Mouse (Mus musculus): ENCODE data around the gene Fancg.
A peak's percentile ranks its signal among the peaks of the same experiment; 100 is the strongest.

Fancg gene

DNA sequence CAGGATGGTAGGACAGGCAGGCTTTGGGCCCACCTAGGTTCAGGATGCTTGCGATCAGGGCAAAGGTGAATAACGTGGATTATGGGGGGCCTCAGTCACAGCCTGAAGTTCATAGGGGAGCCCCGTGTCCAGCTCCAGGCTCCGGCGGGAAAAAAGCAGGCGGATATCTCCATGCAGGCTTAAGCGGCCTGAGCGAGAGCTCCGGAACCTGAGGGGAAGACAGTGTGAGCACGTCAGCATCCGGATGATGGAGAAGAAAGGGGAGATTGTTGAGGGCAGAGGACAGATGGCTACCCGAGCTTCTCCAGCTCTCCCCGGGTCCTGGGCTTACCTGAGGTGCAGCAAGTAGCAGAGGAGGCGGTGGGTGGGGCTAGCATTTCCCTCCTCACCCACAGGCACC lies 23.2 kb upstream of the Fancg start:
- no peak for DNase-seq (ENCODE audit: low spot score)

DNA sequence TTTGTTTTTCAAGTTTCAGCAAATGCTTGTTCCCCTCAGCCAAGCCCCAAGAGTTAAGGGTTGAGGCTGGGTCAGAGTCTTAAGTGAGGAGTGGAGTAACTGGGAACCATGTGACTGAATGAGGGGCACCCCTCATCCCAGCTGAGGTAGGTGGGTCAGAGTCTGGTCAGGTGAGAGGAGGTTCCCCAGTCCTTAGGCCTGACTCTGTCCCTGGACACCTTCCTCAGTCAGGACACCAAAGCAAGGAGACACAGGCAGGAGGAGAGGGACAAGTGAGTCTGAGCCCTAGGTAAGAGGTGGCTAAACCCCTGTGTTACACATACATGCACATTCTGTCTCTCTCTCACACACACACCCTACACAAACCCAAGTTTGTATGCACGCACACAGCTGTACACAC lies 22.2 kb upstream of the Fancg start:
- DNase-seq (ENCODE audit: low spot score) = no peak

DNA sequence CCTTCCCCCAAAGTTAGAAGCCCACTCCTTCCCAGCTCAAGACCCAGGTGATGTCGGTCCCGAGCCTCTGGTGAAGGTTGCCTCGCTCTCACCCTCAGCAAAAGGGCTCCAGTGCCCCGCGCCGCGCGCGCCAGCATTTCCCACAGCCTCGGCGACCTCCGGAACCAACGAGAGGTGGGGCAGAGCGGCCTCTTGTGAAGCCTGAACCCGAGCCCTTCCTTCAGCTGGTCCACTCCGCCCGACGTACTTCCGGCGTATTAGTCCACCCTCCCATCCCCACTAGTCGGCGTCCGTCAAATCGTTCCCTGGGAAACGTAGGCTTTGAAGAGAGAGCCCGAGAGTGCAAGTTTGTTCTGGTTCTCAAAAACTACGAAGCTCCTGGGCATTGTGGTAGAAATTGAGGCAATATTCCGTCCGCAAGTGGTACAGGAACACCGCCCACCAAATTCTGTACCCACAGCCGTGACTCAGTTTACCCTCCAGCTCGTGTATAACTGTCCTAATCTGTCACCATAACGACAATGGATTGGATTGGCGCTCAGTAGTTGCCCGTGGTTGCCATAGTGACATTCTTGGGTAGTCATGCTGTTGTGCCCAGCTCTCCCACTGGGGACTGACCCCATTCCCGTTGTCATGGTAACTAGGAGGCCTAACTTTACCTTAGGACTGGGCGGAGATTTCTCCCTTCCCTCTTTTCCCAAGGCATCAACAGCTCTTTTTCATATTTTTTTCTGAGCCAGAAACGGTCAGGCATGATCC lies 21.1 kb upstream of the Fancg start, which contains the start of gene Stoml2:
Gene Stoml2, minus strand, starts transcription at position 474 of the 759 bp plus-strand sequence.
- DNase-seq (ENCODE audit: low spot score) = peak; percentile 95

DNA sequence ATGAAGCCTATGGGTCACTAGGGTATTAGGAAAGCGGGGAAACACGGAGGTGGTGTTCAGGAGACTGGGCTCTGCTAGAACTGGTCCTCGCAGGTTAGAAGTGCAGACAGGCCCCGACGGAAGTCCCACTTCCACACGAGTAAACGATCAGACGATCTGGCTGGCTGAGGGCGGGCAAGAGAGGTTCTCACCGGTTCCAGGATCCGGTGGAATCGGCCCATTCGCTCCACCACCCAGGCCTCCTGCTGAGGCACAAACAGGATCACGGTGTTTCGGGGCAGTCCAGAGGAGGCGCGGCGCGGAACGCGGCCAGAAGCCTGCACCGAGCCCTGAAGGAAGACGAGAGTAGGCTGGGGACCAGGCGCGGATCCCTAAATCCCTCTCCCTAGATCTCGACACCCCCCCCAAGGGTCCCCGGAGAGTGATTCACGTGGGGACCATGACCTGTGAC lies 20.5 kb upstream of the Fancg start:
- peak; percentile 47 for DNase-seq (ENCODE audit: low spot score)

DNA sequence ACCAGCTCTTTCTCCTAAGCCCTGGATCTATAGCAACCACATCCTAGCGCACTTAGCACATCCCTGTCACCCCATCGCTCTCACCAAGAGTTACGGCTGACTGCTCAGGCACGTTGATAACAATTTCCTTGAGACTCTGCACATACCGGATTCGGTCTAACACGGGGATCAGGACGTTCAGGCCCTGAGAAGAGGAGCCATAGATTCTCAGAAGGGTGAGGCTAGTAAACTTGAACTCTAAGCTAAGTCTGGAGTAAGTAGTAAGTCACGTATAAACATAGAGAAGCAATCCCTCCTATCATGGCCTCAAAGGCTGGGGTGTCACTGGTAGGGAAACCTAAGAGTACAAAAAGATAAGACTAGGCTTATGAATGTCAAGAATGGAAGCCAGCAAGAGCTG lies 20.0 kb upstream of the Fancg start:
- no peak for DNase-seq (ENCODE audit: low spot score)

DNA sequence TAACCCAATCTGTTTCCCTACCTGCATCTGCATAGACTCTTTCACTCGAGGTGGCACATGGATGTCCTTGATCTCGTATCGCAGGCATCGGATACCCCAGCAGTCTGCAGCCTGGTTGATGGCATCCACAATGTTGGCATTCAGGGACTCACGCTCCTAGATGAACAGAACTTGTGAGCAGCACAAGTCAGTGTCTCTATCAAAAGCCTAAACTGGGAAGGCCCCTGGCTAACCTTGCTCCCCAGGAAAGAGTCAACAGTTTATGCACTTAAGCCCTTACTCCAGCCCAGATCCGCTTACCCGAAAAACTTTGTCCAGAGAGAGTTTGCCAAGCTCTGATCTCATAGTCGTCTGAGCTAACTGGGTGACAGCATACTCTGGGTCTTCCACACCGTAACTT lies 19.4 kb upstream of the Fancg start:
- no peak for DNase-seq (ENCODE audit: low spot score)

DNA sequence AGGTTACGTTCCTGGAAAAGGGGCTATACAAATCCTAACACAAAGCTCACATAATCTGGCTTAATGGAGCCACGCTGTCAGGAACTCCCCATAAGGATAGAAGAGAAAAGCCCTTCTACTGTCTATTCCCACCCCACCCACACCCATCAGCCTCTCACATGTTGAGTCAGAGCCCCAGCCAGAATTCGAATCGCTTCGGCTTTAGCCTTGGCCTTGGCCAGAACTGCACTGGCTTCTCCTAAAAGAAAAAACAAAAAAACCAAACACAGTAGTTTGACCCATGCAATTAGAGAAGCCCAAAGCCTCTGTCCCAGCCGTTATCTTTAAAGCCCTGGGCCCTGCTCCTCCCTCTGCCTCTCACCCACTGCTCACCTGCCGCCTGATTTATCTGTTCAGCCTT lies 18.8 kb upstream of the Fancg start:
- DNase-seq (ENCODE audit: low spot score) = no peak

DNA sequence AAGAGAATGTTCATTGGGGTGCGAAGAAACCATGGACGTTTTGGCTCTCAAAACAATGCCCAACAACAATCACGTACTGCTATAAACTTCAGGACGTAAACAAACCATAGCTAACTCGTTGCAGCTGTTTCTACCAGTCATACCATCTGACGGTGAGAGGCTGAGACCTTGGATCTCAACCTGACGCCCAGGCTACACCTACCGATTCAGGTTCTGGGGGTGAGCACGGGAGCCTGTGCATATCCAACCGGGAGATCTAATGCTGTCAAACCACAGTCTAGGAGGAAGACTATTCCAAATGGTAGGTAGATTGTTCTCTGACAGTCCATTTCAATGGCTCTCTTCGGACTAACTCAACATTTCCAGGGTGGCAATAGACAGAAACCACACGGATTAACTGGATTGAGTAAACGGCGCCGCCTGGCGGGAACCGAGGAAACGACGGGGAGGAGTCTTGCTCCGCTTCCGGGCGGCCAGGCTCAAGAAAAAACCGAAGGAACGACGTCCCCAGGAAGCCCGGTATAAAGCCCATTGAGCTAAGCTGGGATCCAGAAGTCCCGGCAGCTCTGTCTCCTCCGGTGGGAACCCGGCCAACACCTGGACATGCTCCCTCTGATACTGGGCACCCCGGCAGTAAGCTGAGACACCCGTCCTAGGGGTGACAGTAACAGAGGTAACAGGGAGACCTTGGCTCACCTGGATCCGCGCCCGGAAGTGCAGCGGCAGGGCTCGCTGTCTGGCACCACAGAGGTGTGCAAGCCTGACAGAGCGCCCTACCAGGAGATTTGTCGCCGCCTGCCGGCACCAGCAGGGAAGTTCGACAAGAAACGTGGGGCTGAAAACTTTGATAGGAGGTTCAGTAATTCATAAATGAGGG lies 15.0 kb upstream of the Fancg start, which contains the start of gene Pigo:
Gene Pigo, minus strand, starts transcription at position 736 of the 877 bp plus-strand sequence.
- DNase-seq (ENCODE audit: low spot score) = peak; percentile 96

DNA sequence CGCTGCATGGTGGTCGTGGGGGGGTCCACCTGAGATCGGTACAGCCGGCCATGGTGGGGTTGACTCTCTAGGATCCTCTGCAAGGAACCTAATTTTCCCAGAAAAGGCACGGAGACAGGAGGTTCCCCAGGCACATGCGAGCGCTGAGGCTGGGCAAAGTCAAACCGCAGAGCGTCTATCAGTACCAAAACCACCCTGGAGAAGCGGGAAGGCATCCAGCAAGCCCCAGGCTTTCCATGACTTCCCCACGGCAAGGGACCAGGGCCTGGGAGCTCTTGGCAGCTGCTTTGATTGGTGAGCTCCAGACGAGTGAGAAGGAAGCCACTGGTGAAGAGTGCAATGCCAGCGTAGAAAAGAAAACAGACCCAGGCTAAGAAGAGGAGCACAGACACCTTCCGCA lies 14.4 kb upstream of the Fancg start:
- no peak for DNase-seq (ENCODE audit: low spot score)

DNA sequence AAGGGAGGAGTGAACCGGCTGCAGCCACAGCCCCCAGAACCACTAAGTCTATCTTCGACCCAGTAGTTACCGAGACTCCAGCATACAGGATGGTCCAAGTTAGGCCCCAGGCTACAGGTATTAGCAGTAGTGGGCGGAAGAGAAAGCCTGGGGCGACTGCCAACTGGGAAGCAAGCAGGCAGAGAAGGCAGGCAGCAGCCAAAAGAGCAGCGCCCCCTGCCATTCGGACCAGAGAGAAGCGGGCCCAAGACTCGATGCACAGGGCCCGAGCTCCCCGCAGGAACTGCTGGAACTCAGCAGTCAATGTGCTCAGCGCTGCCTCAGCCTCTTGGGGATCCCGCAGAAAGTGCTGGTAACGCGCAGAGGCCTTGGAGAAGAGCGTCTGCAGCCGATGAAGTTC lies 11.0 kb upstream of the Fancg start:
- DNase-seq (ENCODE audit: low spot score) = no peak

DNA sequence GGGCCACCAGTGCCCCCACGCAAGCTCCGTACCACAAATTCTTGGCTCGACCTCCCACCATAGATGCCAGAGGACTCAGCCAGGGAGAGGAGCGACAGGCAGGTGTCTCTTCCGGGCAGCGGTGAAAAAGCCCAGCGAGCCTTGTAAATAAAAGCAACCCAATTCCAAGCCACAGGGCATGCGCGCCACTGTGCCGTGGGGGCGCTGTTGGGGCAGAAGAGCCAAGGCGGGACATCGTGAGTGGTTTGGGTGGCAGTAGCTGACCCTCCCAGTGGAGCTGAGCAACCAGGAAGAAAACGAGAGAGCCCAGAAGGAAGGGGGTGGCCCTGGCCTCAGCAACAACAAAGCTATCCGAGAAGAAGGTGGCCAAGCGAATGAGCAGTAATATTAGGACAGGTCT lies 10.6 kb upstream of the Fancg start:
- DNase-seq (ENCODE audit: low spot score) = no peak

DNA sequence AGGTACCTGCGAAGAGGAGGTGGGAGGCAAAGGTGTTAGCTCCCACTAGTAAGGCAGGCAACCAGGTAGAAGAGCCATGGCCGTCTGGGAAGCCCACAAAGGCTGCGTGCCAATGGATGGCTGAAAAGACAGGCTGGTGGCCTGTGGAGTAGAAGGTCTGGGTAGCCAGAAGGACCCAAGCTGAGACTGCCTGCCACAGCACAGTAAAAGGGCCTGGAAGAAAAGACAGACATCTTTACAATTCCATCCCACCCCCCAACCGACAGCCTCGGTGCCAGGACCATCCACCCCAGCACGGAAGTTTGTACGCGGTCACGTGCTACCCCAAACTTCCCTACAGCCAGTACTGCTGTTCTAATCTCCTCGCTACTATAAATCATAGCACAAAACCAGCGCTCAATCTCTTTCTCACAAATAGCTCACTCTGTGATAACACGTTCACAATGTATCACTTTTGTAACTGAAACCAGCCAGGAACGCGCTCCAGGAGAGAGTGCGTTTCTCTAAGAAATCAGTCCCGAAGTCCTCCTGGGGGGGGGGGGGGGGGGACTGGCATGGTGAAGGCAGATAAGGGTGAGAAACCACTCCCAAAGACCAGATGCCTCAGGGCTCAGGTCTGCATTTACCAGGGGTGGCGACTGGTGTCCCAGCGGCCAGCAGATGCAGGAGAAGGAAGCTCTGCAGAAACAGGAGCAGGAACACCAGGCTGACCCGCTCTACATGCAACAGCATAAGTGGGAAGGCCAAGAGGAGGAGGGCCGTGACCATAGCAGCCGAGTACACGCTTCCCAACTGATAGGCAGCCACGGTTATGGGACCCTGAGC lies 9.5 kb upstream of the Fancg start:
- DNase-seq (ENCODE audit: low spot score) = no peak

DNA sequence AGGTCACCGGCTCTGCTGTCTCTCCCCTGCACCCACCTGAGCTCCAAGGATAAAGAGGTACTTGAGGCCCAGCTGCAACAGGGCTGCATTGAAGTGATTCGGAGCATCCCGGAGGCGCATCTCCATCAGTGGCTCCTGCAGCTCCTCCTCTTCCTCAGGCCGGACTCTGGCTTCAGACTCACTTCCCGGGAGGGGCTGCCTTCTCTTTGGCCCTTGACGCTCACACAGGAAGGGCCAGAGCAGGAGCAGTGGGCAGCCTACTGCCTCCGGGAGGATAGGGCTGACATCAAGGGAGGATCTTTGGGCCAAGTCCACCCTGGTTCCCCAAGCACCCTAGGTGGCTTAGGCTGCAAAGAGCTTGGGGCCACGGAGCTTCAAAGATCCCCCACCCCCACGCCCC lies 8.9 kb upstream of the Fancg start:
- DNase-seq (ENCODE audit: low spot score) = no peak

DNA sequence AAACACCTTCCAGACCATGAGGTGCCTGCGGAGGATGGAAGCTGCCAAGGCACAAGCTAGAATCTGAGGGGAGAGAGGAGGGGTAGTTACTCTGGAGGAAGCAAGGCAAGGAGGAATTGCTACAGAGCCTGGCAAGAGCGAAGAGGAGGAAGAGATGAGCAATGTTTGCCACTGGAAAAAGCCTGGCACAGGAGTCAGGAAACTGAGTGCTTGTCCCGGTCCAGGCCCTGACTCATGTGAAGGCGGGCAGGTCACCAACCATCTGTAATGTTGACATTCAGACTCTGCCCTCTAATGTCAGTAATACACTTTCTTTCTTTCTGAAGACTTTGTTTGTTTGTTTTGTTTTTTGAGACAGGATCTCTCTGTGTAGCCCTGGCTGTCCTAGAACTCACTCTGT lies 7.8 kb upstream of the Fancg start:
- peak; percentile 82 for DNase-seq (ENCODE audit: low spot score)

DNA sequence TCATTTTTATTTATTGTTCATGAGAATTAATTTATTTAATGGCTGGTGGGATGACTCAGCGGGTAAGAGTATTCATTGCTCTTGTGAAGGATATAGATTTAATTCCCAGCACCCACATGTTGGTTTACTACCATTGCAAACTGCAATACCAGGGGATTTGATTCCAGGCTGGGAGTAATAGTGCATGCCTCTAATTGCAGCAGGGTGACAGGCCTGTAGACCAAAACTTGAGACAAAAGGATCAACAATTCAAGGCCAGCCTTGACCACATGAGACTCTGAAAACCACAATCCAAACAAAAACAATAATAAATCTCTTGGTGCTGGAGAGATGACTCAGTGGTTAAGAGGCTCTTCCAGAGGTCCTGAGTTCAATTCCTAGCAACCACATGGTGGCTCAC lies 1.8 kb upstream of the Fancg start:
- no peak for DNase-seq (ENCODE audit: low spot score)

DNA sequence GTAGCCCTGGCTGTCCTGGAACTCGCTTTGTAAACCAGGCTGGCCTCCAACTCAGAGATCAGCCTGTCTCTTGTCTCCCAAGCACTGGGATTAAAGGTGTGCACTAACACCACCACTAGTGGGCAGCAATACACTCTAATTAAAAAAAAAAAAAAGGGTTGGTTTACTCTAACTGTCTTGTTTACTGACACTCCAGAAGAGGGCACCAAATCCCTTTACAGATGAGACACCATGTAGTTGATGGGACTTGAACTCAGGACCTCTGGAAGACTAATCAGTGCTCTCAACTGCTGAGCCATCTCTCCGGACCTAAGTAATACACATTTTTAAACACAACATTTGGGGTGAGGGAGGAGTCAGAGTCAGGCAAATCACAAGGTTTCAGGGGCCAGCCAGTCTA lies 4.5 kb downstream of the Fancg start:
- peak; percentile 79 for DNase-seq (ENCODE audit: low spot score)

DNA sequence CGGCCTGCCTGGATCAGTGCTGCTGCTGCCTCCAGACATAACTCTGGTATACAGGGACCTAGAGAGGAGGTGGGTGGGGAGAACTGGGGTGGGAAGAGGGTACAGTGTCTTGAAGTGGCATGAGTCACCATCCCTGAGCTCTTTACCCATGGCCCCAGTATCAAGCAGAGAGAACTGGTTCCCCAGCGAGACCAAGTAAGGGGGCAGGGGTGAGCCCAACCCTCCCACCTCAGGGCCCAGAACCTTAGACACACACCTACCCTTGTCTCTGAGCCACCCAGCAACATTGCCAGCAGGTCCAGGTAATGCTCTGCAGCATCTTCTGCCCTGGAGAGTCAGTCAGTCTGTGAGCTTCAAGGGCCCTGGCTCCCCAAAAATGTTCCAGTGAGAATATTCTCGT lies 5.4 kb downstream of the Fancg start:
- no peak for DNase-seq (ENCODE audit: low spot score)

DNA sequence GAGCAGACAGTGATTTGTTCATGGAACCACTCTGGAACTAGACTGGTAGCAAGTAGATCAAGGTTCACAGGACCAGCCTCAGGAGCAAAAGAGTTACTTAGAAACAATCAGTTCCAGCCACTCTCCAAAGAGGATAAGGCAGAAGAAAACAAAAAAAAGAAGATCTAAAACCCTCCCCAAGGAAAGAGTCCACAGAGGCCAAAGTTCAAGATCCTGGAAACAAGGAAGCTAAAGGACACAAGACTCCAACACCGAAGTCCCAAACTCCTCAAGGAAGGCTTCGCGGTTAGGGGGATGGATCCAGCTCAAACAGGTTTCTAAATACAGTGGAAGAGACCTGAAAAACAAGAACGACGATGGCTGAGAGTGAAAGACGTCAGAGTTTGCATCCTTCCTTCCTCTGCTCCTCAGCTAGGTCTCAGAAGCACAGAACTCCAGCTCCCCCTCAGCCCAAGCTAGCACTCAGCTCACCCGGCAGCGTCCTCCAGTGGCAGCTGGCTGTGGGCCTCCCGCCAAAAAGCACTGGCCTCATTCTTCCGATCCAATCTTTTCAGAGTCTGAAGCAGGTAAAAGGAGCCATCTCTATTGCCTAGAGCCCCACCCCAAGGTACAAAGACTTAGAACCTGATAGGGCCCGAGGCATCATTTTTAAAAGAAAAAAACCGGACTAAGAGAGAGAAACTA lies 7.4 kb downstream of the Fancg start:
- peak; percentile 47 for DNase-seq (ENCODE audit: low spot score)

DNA sequence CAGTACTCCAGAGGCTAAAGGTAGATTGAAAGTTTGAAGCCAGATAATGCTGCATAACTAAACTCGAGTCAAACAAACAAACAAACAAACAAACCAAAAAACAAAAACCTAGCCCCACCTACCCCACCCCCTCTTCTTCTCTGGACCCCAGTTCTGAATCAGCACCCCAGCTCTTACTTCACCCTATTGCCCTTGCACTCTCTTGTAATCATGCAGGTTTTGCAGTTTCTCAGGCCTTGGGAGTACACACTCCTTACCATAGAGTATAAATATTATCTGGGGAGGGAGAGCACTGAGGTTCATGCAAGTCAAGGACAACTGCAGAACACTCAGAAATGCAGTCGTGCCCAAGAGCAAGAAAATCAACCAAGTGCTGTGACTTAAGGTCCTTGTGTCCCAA lies 9.0 kb downstream of the Fancg start:
- DNase-seq (ENCODE audit: low spot score) = no peak

DNA sequence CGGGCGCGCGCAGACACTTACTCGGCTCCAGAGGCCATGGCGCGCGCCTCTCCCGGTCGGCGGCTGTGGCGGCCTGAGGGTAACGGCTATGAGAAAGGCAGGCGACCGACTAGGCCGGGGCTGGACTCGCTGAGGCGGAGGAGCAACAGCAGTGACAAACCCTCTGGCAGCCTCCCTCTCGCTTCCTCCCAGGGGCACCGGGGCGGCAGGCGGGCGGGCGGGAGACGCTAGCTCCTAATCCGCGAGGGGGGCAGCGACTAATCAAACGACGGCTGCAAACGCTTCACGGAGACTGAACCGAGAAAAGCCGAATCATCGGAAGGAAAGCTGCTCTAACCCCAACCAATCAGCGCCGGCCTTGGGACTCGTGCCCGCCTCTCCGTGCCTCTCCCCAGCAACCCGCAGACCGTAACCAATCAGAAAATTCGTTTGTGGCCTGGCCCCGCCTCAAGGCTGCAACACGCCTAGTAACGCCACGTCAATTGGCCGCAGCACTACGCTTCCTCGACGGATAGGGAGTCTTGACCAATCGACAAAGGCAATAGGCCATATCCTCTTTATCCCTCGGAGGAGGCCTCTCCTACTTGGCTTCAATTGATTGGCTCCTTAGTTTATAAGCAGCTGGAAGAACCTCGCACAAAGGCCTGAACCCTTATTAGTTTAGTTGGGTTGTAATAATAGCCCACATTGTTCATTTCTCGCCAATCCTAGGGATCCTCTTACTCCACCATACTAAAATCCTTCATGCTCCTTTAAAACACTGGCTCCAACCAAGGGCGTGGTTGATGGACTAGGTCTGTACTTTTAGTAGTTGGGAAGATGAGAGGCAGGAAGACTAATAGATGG lies 9.9 kb downstream of the Fancg start, which contains the start of gene Vcp:
Gene Vcp, minus strand, starts transcription at position 367 of the 846 bp plus-strand sequence.
- DNase-seq (ENCODE audit: low spot score) = peak; percentile 99

Data from adipocyte (in vitro differentiated cells).